Mouse (Mus musculus): Measurements from ENCODE around the gene Gpatch4.

The Gpatch4 gene

GRCm38 (mm10) chr3:88027434-88028186 lies 15.3 kb upstream of the Gpatch4 start, which contains the start of gene Hapln2:
Gene Hapln2 (minus strand): TSS chr3:88027583.
- in situ Hi-C loops (cut with MboI; ENCODE audit: unreplicated experiment in 2 of 2): loop anchor here in 1 of 2 experiments (5.0 kb wide), 1 partner anchor 40 kb away; no protein-coding TSS in a partner anchor

- in situ Hi-C loops (cut with MboI; ENCODE audit: unreplicated experiment in 2 of 2): loop anchor here in 1 of 2 experiments (5.0 kb wide), 1 partner anchor 36 kb away; no protein-coding TSS in a partner anchor
Observed at GRCm38 (mm10) chr3:88030608-88031395, 12.1 kb upstream of the Gpatch4 start.

GRCm38 (mm10) chr3:88033506-88033905 lies 9.4 kb upstream of the Gpatch4 start:
- in situ Hi-C loops (cut with MboI; ENCODE audit: unreplicated experiment in 2 of 2): loop anchor here in 1 of 2 experiments (5.0 kb wide), 1 partner anchor 34 kb away; no protein-coding TSS in a partner anchor

- in situ Hi-C loops (cut with MboI; ENCODE audit: unreplicated experiment in 2 of 2): no loop called here
Observed at GRCm38 (mm10) chr3:88035561-88036293, 7.2 kb upstream of the Gpatch4 start.

- in situ Hi-C loops (cut with MboI; ENCODE audit: unreplicated experiment in 2 of 2): no loop called here
Observed at GRCm38 (mm10) chr3:88049532-88049931, 6.6 kb downstream of the Gpatch4 start.

- in situ Hi-C loops (cut with MboI; ENCODE audit: unreplicated experiment in 2 of 2): loop anchor here in 1 of 2 experiments (25.0 kb wide), 1 partner anchor 95 kb away; the partner anchor contains the start of gene Nes
Observed at GRCm38 (mm10) chr3:88057030-88057429, 14.1 kb downstream of the Gpatch4 start.

- in situ Hi-C loops (cut with MboI; ENCODE audit: unreplicated experiment in 2 of 2): loop anchor here in 1 of 2 experiments (25.0 kb wide), 1 partner anchor 96 kb away; the partner anchor contains the start of gene Nes
Observed at GRCm38 (mm10) chr3:88057902-88058696, 15.2 kb downstream of the Gpatch4 start, which contains the start of gene Naxe. Gene Naxe (minus strand): TSS chr3:88058495.

- in situ Hi-C loops (cut with MboI; ENCODE audit: unreplicated experiment in 2 of 2): loop anchor here (5.0 to 25.0 kb wide), 3 partner anchors 36 to 106 kb away; partner anchors contain the start of genes Hapln2 (in 1 of the 2) and Nes (in 1 of the 2)
Observed at GRCm38 (mm10) chr3:88068386-88068785, 25.5 kb downstream of the Gpatch4 start.

GRCm38 (mm10) chr3:88071783-88072182 lies 28.9 kb downstream of the Gpatch4 start:
- in situ Hi-C loops (cut with MboI; ENCODE audit: unreplicated experiment in 2 of 2): loop anchor here (5.0 to 25.0 kb wide), 3 partner anchors 64 to 307 kb away; partner anchors contain the start of gene Nes (in 1 of the 2)

- in situ Hi-C loops (cut with MboI; ENCODE audit: unreplicated experiment in 2 of 2): loop anchor here (5.0 to 25.0 kb wide), 3 partner anchors 66 to 309 kb away; partner anchors contain the start of gene Nes (in 1 of the 2)
Observed at GRCm38 (mm10) chr3:88073631-88074030, 30.7 kb downstream of the Gpatch4 start.

- in situ Hi-C loops (cut with MboI; ENCODE audit: unreplicated experiment in 2 of 2): loop anchor here (5.0 to 25.0 kb wide), 3 partner anchors 67 to 310 kb away; partner anchors contain the start of gene Nes (in 1 of the 2)
Observed at GRCm38 (mm10) chr3:88074351-88074750, 31.4 kb downstream of the Gpatch4 start.

GRCm38 (mm10) chr3:88074766-88075165 lies 31.9 kb downstream of the Gpatch4 start:
- in situ Hi-C loops (cut with MboI; ENCODE audit: unreplicated experiment in 2 of 2): loop anchor here (5.0 to 25.0 kb wide), 3 partner anchors 67 to 310 kb away; partner anchors contain the start of gene Nes (in 1 of the 2)

- in situ Hi-C loops (cut with MboI; ENCODE audit: unreplicated experiment in 2 of 2): loop anchor here in 1 of 2 experiments (5.0 to 10.0 kb wide), 2 partner anchors 70 to 313 kb away; no protein-coding TSS in a partner anchor
Observed at GRCm38 (mm10) chr3:88077441-88077840, 34.5 kb downstream of the Gpatch4 start.

GRCm38 (mm10) chr3:88078204-88078603 lies 35.3 kb downstream of the Gpatch4 start, which contains the start of gene Ttc24:
Gene Ttc24 (minus strand): TSS chr3:88078304.
- in situ Hi-C loops (cut with MboI; ENCODE audit: unreplicated experiment in 2 of 2): loop anchor here in 1 of 2 experiments (5.0 to 10.0 kb wide), 2 partner anchors 71 to 313 kb away; no protein-coding TSS in a partner anchor

- in situ Hi-C loops (cut with MboI; ENCODE audit: unreplicated experiment in 2 of 2): no loop called here
Observed at GRCm38 (mm10) chr3:88081345-88082223, 38.7 kb downstream of the Gpatch4 start, which contains the start of gene Iqgap3. Gene Iqgap3 (plus strand): TSS chr3:88081971.

- in situ Hi-C loops (cut with MboI; ENCODE audit: unreplicated experiment in 2 of 2): no loop called here
Observed at GRCm38 (mm10) chr3:88082224-88082618, 39.3 kb downstream of the Gpatch4 start.

GRCm38 (mm10) chr3:88082663-88083062 lies 39.8 kb downstream of the Gpatch4 start:
- in situ Hi-C loops (cut with MboI; ENCODE audit: unreplicated experiment in 2 of 2): no loop called here

- in situ Hi-C loops (cut with MboI; ENCODE audit: unreplicated experiment in 2 of 2): no loop called here
Observed at GRCm38 (mm10) chr3:88084001-88084400, 41.1 kb downstream of the Gpatch4 start.

Data from v-Abl transformed pro-B cells (cell line).